8 mouse cellular contexts compared by ENCODE assay signal in genomic region chr8:126839039-126839711, GRCm38 (mm10).
DNase-seq lines count a peak whose midpoint lies in the region; ATAC-seq and TF ChIP-seq lines count a peak whose summit lies in the region.

No protein-coding gene starts in this region.

- in situ Hi-C loops in CH12.LX (cut with MboI; ENCODE audit: low pct_ligation_motif_present, low pct_unique_long_range_greater_than_20kb, low sequenced_read_pairs), result no loop called here

- dilution Hi-C loops in CH12.LX (cut with MboI; ENCODE audit: extremely low pct_ligation_motif_present, extremely low pct_unique_long_range_greater_than_20kb, low sequenced_read_pairs), result no loop called here

- TF ChIP-seq POLR2A in CH12.LX (IDR thresholded peaks at IDR 0.05; ENCODE audit: low read depth, low read length), result 0 out of 2 replicates have a peak, but pooled peaks have one; percentile 8

- H3K4me3 ChIP-seq in CH12.LX (replicated peaks in 1 of 3; ENCODE audit: low read depth in 2 of 3, low read length in 2 of 3, poor library complexity in 1 of 3), result peak overlapping the region in 1 of 3 experiments; percentile 5
- H3K4me3 ChIP-seq in embryonic facial prominence, embryonic 11.5 days (ENCODE audit: low read depth, low read length), result no peak overlapping the region
- no peak overlapping the region for H3K4me3 ChIP-seq in midbrain, embryonic 14.5 days (replicated peaks; ENCODE audit: low read depth, low read length)

- peak; percentile 69 for ATAC-seq in embryonic facial prominence, embryonic 11.5 days (replicated peaks; ENCODE audit: insufficient number of reproducible peaks, low FRiP score, low TSS enrichment, low read depth)
- ATAC-seq in midbrain, embryonic 14.5 days (ENCODE audit: low FRiP score, low TSS enrichment), result peak; percentile 60; the same call in 1 of the 2 replicates
- no peak; the same call in 1 of the 2 replicates for ATAC-seq in granulocyte monocyte progenitor cell, adult 5-6 weeks (replicated peaks; ENCODE audit: poor library complexity, severe bottlenecking)

- peaks cover 36 to 93% of the 10 kb centered on the region in 2 experiments for H3K4me1 ChIP-seq in CH12.LX (ENCODE audit: control insufficient read depth in 1 of 2, insufficient read depth in 2 of 2)
- peaks cover 14% of the 10 kb centered on the region; the same call in 1 of the 2 replicates for H3K4me1 ChIP-seq in embryonic facial prominence, embryonic 11.5 days (ENCODE audit: control insufficient read depth, insufficient read depth, low read length)
- peaks cover 20% of the 10 kb centered on the region for H3K4me1 ChIP-seq in midbrain, embryonic 14.5 days (ENCODE audit: control insufficient read depth, insufficient read depth, low read length)

- no peaks in the 10 kb centered on the region for H3K9me3 ChIP-seq in CH12.LX (replicated peaks; ENCODE audit: low read length)
- H3K9me3 ChIP-seq in embryonic facial prominence, embryonic 11.5 days (replicated peaks; ENCODE audit: control insufficient read depth, low read length), result no peaks in the 10 kb centered on the region
- H3K9me3 ChIP-seq in midbrain, embryonic 14.5 days (ENCODE audit: control insufficient read depth, low read length), result no peaks in the 10 kb centered on the region

- peak overlapping the region; percentile 35 for H3K4me2 ChIP-seq in CH12.LX (ENCODE audit: insufficient read depth, low read depth, poor library complexity, severe bottlenecking)
- H3K4me2 ChIP-seq in embryonic facial prominence, embryonic 11.5 days (ENCODE audit: low read depth, low read length), result peak overlapping the region; percentile 0; the same call in 1 of the 2 replicates
- H3K4me2 ChIP-seq in midbrain, embryonic 14.5 days (ENCODE audit: low read length), result peak overlapping the region; percentile 42

- H3K79me2 ChIP-seq in CH12.LX (replicated peaks; ENCODE audit: control insufficient read depth, extremely low read depth, insufficient read depth, poor library complexity, severe bottlenecking), result no peaks in the 10 kb centered on the region

- no peak; the same call in 1 of the 2 replicates for TF ChIP-seq RAD21 in CH12.LX (IDR thresholded peaks at IDR 0.05; ENCODE audit: low read depth, low read length)

- intact Hi-C loops in heart, postnatal 36 days (cut with DNase I), result loop anchor here (2.0 to 5.0 kb wide), 6 partner anchors 32 to 342 kb away; no protein-coding TSS in a partner anchor

- TF ChIP-seq EP300 in CH12.LX (IDR thresholded peaks at IDR 0.05; ENCODE audit: low read length), result peak; percentile 96

- H3K36me3 ChIP-seq in CH12.LX (replicated peaks in 1 of 2; ENCODE audit: control insufficient read depth in 1 of 2, insufficient read depth in 1 of 2, low read length in 1 of 2), result peaks cover 0 to 32% of the 10 kb centered on the region in 2 experiments
- no peaks in the 10 kb centered on the region for H3K36me3 ChIP-seq in embryonic facial prominence, embryonic 11.5 days (replicated peaks; ENCODE audit: control insufficient read depth, insufficient read depth, low read depth, low read length)
- H3K36me3 ChIP-seq in midbrain, embryonic 14.5 days (ENCODE audit: control insufficient read depth, insufficient read depth, low read length), result no peaks in the 10 kb centered on the region

- DNase-seq in 3T3-L1 (ENCODE audit: low read depth, low spot score) (peak; percentile 91), CH12.LX (ENCODE audit: extremely low read depth) (peak; percentile 97)
- peak; percentile 75 for DNase-seq in embryonic facial prominence, embryonic 11.5 days (ENCODE audit: low spot score)
- peak; percentile 46 to 60 for DNase-seq in heart, postnatal 36 days
- DNase-seq in kidney, postnatal 4 days, result peak; percentile 73 to 83
- DNase-seq in midbrain, embryonic 14.5 days, result peak; percentile 68
- no peak for DNase-seq in thymus, postnatal 4 days

- H3K9ac ChIP-seq in CH12.LX (ENCODE audit: insufficient read depth, low read depth), result no peak overlapping the region; the same call in 1 of the 2 replicates
- peak overlapping the region; percentile 26 for H3K9ac ChIP-seq in embryonic facial prominence, embryonic 11.5 days (replicated peaks; ENCODE audit: low read length)
- H3K9ac ChIP-seq in midbrain, embryonic 14.5 days (replicated peaks; ENCODE audit: low read length), result peak overlapping the region; percentile 43

- H3K27me3 ChIP-seq in CH12.LX (replicated peaks), result no peaks in the 10 kb centered on the region
- no peaks in the 10 kb centered on the region for H3K27me3 ChIP-seq in embryonic facial prominence, embryonic 11.5 days (ENCODE audit: control insufficient read depth, insufficient read depth, low read length)
- H3K27me3 ChIP-seq in midbrain, embryonic 14.5 days (ENCODE audit: control insufficient read depth, insufficient read depth, low read length), result no peaks in the 10 kb centered on the region

- WGBS in embryonic facial prominence, embryonic 11.5 days, result 4% methylated on average over 8 of the region's 8 CpGs
- 8% methylated on average over 8 of the region's 8 CpGs for WGBS in midbrain, embryonic 14.5 days

- peak overlapping the region; percentile 69 for H3K27ac ChIP-seq in CH12.LX (ENCODE audit: insufficient read depth, low read depth)
- peak overlapping the region; percentile 77 for H3K27ac ChIP-seq in embryonic facial prominence, embryonic 11.5 days (replicated peaks; ENCODE audit: low read depth, low read length)
- H3K27ac ChIP-seq in midbrain, embryonic 14.5 days (replicated peaks; ENCODE audit: low read depth, low read length), result peak overlapping the region; percentile 89

- no peak for TF ChIP-seq CTCF in CH12.LX (conservative IDR thresholded peaks at IDR 0.05 in 1 of 2, IDR thresholded peaks at IDR 0.05 in 1 of 2; ENCODE audit: low read depth in 2 of 2, low read length in 2 of 2)

TF ChIP-seq in CH12.LX, 34 proteins besides CTCF, POLR2A, EP300 and RAD21:
- TF ChIP-seq MAX (IDR thresholded peaks at IDR 0.05; ENCODE audit: low read length) (peak; percentile 70), NRF1 (IDR thresholded peaks at IDR 0.05; ENCODE audit: low read depth, low read length) (no peak), ZKSCAN1 (IDR thresholded peaks at IDR 0.05; ENCODE audit: borderline replicate concordance, low read depth, low read length) (no peak), E2F4 (IDR thresholded peaks at IDR 0.05; ENCODE audit: insufficient replicate concordance, low read depth, low read length) (no peak), JUN (IDR thresholded peaks at IDR 0.05; ENCODE audit: insufficient read depth, low read depth, low read length) (no peak; the same call in 1 of the 2 replicates), UBTF (IDR thresholded peaks at IDR 0.05; ENCODE audit: low read depth, low read length) (no peak), ZNF384 (IDR thresholded peaks at IDR 0.05; ENCODE audit: low read depth, low read length) (0 out of 2 replicates have a peak, but pooled peaks have one; percentile 5), CHD2 (IDR thresholded peaks at IDR 0.05; ENCODE audit: low read length) (peak; percentile 83), POLR2AphosphoS2 (IDR thresholded peaks at IDR 0.05; ENCODE audit: low read depth, low read length) (no peak), PAX5 (IDR thresholded peaks at IDR 0.05; ENCODE audit: low read length) (no peak), JUND (conservative IDR thresholded peaks at IDR 0.05; ENCODE audit: low read depth, low read length) (no peak), SMC3 (IDR thresholded peaks at IDR 0.05; ENCODE audit: low read depth, low read length) (0 out of 2 replicates have a peak, but pooled peaks have one; percentile 7), MEF2A (IDR thresholded peaks at IDR 0.05; ENCODE audit: borderline replicate concordance, low read depth, low read length) (peak; percentile 92), MAZ (IDR thresholded peaks at IDR 0.05; ENCODE audit: low read depth, low read length) (no peak; the same call in 1 of the 2 replicates), ELF1 (IDR thresholded peaks at IDR 0.05; ENCODE audit: low read depth, low read length) (no peak), GABPA (IDR thresholded peaks at IDR 0.05; ENCODE audit: insufficient replicate concordance, low read depth, low read length) (no peak), USF2 (conservative IDR thresholded peaks at IDR 0.05; ENCODE audit: low read depth, low read length) (peak; percentile 86), BHLHE40 (IDR thresholded peaks at IDR 0.05; ENCODE audit: low read depth, low read length) (peak; percentile 99), TCF12 (IDR thresholded peaks at IDR 0.05; ENCODE audit: low read depth, low read length) (peak; percentile 100), MXI1 (IDR thresholded peaks at IDR 0.05; ENCODE audit: low read depth, low read length) (no peak; the same call in 1 of the 2 replicates), RCOR1 (conservative IDR thresholded peaks at IDR 0.05; ENCODE audit: low read depth, low read length) (0 out of 2 replicates have a peak, but pooled peaks have one; percentile 42), ETS1 (conservative IDR thresholded peaks at IDR 0.05; ENCODE audit: low read depth, low read length) (peak; percentile 100), NELFE (IDR thresholded peaks at IDR 0.05; ENCODE audit: low read depth, low read length) (no peak), USF1 (IDR thresholded peaks at IDR 0.05; ENCODE audit: low read depth, low read length) (peak; percentile 90), KAT2A (IDR thresholded peaks at IDR 0.05; ENCODE audit: insufficient replicate concordance, low read length) (no peak), ZC3H11A (IDR thresholded peaks at IDR 0.05; ENCODE audit: low read depth, low read length) (no peak), CHD1 (IDR thresholded peaks at IDR 0.05; ENCODE audit: low read depth, low read length) (peak; percentile 98), TBP (conservative IDR thresholded peaks at IDR 0.05; ENCODE audit: low read depth, low read length) (0 out of 2 replicates have a peak, but pooled peaks have one; percentile 21), IRF4 (IDR thresholded peaks at IDR 0.05; ENCODE audit: low read depth, low read length) (peak; percentile 88), SIN3A (IDR thresholded peaks at IDR 0.05; ENCODE audit: low read length) (0 out of 2 replicates have a peak, but pooled peaks have one; percentile 50), ZMIZ1 (IDR thresholded peaks at IDR 0.05; ENCODE audit: low read depth, low read length) (no peak), MAFK (IDR thresholded peaks at IDR 0.05; ENCODE audit: insufficient replicate concordance, low read length) (no peak), HCFC1 (IDR thresholded peaks at IDR 0.05; ENCODE audit: low read depth, low read length) (no peak), MYC (IDR thresholded peaks at IDR 0.05; ENCODE audit: low read depth, low read length) (peak; percentile 73; the same call in 1 of the 2 replicates)
